Mouse (Mus musculus) intestine, embryonic 14.5 days (tissue): ENCODE results near the gene Senp2. TPM values are rescaled to one million over a fixed set of nuclear protein-coding genes. Genes with fewer than 3 reads are reported as not detected.
"Not testable (repeated sequence)": the region's sequence is repeated elsewhere in the genome, so short reads cannot be mapped to it uniquely, and the experiment has no call there.

Experiments used
- ATAC-seq: fragments of 200-750 bp; cut with Nextera tagmentation; replicated peaks from 2 replicates; pipeline ENCODE4 v1.8.0; 2017; ENCODE audit warnings: low read depth, moderate number of reproducible peaks, moderate TSS enrichment, moderate library complexity; ENCODE audit not compliant: low FRiP score, low TSS enrichment
- DNase-seq: peaks from one replicate; pipeline ENCODE4 v3.0.0-alpha.2; 2018; ENCODE audit warnings: low spot score
- H3K27ac ChIP-seq: fragments of 300-500 bp; sonication (generic); 2 replicates; pipeline ENCODE4 v1.5.1; 2014; ENCODE audit warnings: low read depth, mild to moderate bottlenecking, control low read depth
- H3K27me3 ChIP-seq: fragments of 300-500 bp; sonication (generic); replicated peaks from 2 replicates; pipeline ENCODE4 v1.6.1; 2014; ENCODE audit warnings: low read length, control low read depth; ENCODE audit not compliant: control insufficient read depth, insufficient read depth
- H3K36me3 ChIP-seq: fragments of 300-500 bp; sonication (generic); 2 replicates; pipeline ENCODE4 v1.6.1; 2014; ENCODE audit warnings: low read length, control low read depth; ENCODE audit not compliant: control insufficient read depth, insufficient read depth
- H3K4me1 ChIP-seq: fragments of 300-500 bp; sonication (generic); replicated peaks from 2 replicates; pipeline ENCODE4 v1.6.1; 2014; ENCODE audit warnings: low read length, control low read depth, mixed read lengths; ENCODE audit not compliant: control insufficient read depth, insufficient read depth
- H3K4me2 ChIP-seq: fragments of 300-500 bp; sonication (generic); 2 replicates; pipeline ENCODE4 v1.6.1; 2014; ENCODE audit warnings: low read length
- H3K4me3 ChIP-seq: fragments of 300-500 bp; sonication (generic); 2 replicates; pipeline ENCODE4 v1.5.1; 2014; ENCODE audit warnings: low read depth, low read length, control low read depth, mixed read lengths
- H3K9ac ChIP-seq: fragments of 300-500 bp; sonication (generic); 2 replicates; pipeline ENCODE4 v1.6.1; 2014; ENCODE audit warnings: mild to moderate bottlenecking, low read length
- H3K9me3 ChIP-seq: fragments of 300-500 bp; sonication (generic); 2 replicates; pipeline ENCODE4 v1.6.1; 2016; ENCODE audit warnings: low read length, control low read depth; ENCODE audit not compliant: control insufficient read depth
- WGBS: fragments of 180-500 bp; shearing (Covaris S2); extraction: QIAGEN DNeasy Blood & Tissue Kit; methylation state at CpG from one replicate; pipeline ENCODE4 v1.1.7; 2014; 5-methylcytosine and 5-hydroxymethylcytosine counted together
- polyA plus RNA-seq: library from polyadenylated mRNA; unstranded; fragments of >200 nt; fragmentation: Nextera tagmentation; extraction: Ambion mirVana; gene quantifications from 2 replicates; pipeline ENCODE4 v1.2.1, GENCODE M21; 2014

Senp2 gene
- polyA plus RNA-seq, 1 experiment from 2014 or later, result 45.9 TPM

- Histone ChIP-seq H3K4me2 (no peak overlapping the region), H3K27me3 (no peaks in the 10 kb centered on the region), H3K9me3 (no peaks in the 10 kb centered on the region), H3K4me1 (no peaks in the 10 kb centered on the region), H3K4me3 (no peak overlapping the region), H3K9ac (no peak overlapping the region), H3K27ac (no peak overlapping the region), H3K36me3 (no peaks in the 10 kb centered on the region)
- ATAC-seq (no peak), DNase-seq (no peak)
- 90% methylated on average over 12 of the region's 12 CpGs for WGBS
These were observed 25.2 kb upstream of the Senp2 start for GRCm38 (mm10) chr16:21984091-21984490.

- DNase-seq (no peak), ATAC-seq (no peak)
- Histone ChIP-seq H3K9me3 (no peaks in the 10 kb centered on the region), H3K36me3 (no peaks in the 10 kb centered on the region), H3K4me1 (no peaks in the 10 kb centered on the region), H3K4me3 (no peak overlapping the region), H3K4me2 (no peak overlapping the region), H3K27me3 (no peaks in the 10 kb centered on the region), H3K27ac (no peak overlapping the region), H3K9ac (no peak overlapping the region)
- 33% methylated on average over 3 of the region's 3 CpGs for WGBS
These were observed 23.1 kb upstream of the Senp2 start for GRCm38 (mm10) chr16:21986191-21986590.

GRCm38 (mm10) chr16:21987956-21988355 lies 21.3 kb upstream of the Senp2 start:
- Histone ChIP-seq H3K4me3 (no peak overlapping the region), H3K9me3 (no peaks in the 10 kb centered on the region), H3K4me1 (no peaks in the 10 kb centered on the region), H3K4me2 (no peak overlapping the region), H3K9ac (no peak overlapping the region), H3K36me3 (no peaks in the 10 kb centered on the region), H3K27me3 (no peaks in the 10 kb centered on the region), H3K27ac (no peak overlapping the region)
- ATAC-seq (no peak), DNase-seq (no peak)
- 65% methylated on average over 5 of the region's 5 CpGs for WGBS

- H3K27ac ChIP-seq, H3K4me2 ChIP-seq, H3K4me3 ChIP-seq, DNase-seq, H3K4me1 ChIP-seq, H3K36me3 ChIP-seq, ATAC-seq, H3K9me3 ChIP-seq, H3K27me3 ChIP-seq, H3K9ac ChIP-seq: not testable (repeated sequence)
These were observed 18.4 kb upstream of the Senp2 start for GRCm38 (mm10) chr16:21990893-21991292.

GRCm38 (mm10) chr16:21991774-21992173 lies 17.5 kb upstream of the Senp2 start:
- no peaks in the 10 kb centered on the region for H3K36me3 ChIP-seq
- H3K4me2 ChIP-seq, result no peak overlapping the region
- DNase-seq, result no peak
- H3K27me3 ChIP-seq, result no peaks in the 10 kb centered on the region
- no peak overlapping the region for H3K4me3 ChIP-seq
- no peaks in the 10 kb centered on the region for H3K9me3 ChIP-seq
- H3K4me1 ChIP-seq, result no peaks in the 10 kb centered on the region
- WGBS, result 67% methylated on average over 2 of the region's 2 CpGs
- H3K27ac ChIP-seq, result no peak overlapping the region
- no peak overlapping the region for H3K9ac ChIP-seq
- peak; percentile 85 for ATAC-seq

GRCm38 (mm10) chr16:21995304-21995703 lies 14.0 kb upstream of the Senp2 start, which contains the start of gene Liph:
Gene Liph (minus strand): TSS chr16:21995663.
- no peaks in the 10 kb centered on the region for H3K9me3 ChIP-seq
- WGBS, result 7% methylated on average over 16 of the region's 16 CpGs
- no peaks in the 10 kb centered on the region for H3K27me3 ChIP-seq
- ATAC-seq (no peak), DNase-seq (peak; percentile 62)
- H3K9ac ChIP-seq, result no peak within 1 kb of the TSS
- no peak within 1 kb of the TSS for H3K4me3 ChIP-seq
- H3K36me3 ChIP-seq, result no peaks in the 10 kb centered on the region
- H3K4me1 ChIP-seq, result no peaks in the 10 kb centered on the region
- H3K4me2 ChIP-seq, result peak within 1 kb of the TSS; percentile 46
- H3K27ac ChIP-seq, result peak within 1 kb of the TSS; percentile 54

GRCm38 (mm10) chr16:21996402-21996801 lies 12.9 kb upstream of the Senp2 start:
- H3K9ac ChIP-seq, result no peak overlapping the region
- DNase-seq (peak; percentile 61), ATAC-seq (no peak)
- no peaks in the 10 kb centered on the region for H3K36me3 ChIP-seq
- H3K9me3 ChIP-seq, result no peaks in the 10 kb centered on the region
- H3K4me2 ChIP-seq, result no peak overlapping the region
- H3K27me3 ChIP-seq, result no peaks in the 10 kb centered on the region
- H3K4me3 ChIP-seq, result no peak overlapping the region
- H3K27ac ChIP-seq, result peak overlapping the region; percentile 39
- 32% methylated on average over 4 of the region's 4 CpGs for WGBS
- no peaks in the 10 kb centered on the region for H3K4me1 ChIP-seq

- Histone ChIP-seq H3K9me3 (no peaks in the 10 kb centered on the region), H3K27me3 (no peaks in the 10 kb centered on the region), H3K4me2 (no peak overlapping the region), H3K4me1 (no peaks in the 10 kb centered on the region), H3K4me3 (no peak overlapping the region), H3K27ac (peak overlapping the region; percentile 39), H3K36me3 (no peaks in the 10 kb centered on the region), H3K9ac (no peak overlapping the region)
- peak; percentile 79 for ATAC-seq
- DNase-seq, result no peak
- 34% methylated on average over 5 of the region's 5 CpGs for WGBS
These were observed 12.2 kb upstream of the Senp2 start for GRCm38 (mm10) chr16:21996881-21997641.

GRCm38 (mm10) chr16:21998061-21998460 lies 11.2 kb upstream of the Senp2 start:
- Histone ChIP-seq H3K4me2 (no peak overlapping the region), H3K9me3 (no peaks in the 10 kb centered on the region), H3K36me3 (no peaks in the 10 kb centered on the region), H3K9ac (no peak overlapping the region), H3K4me3 (no peak overlapping the region), H3K27ac (peak overlapping the region; percentile 39; the same call in 1 of the 2 replicates), H3K4me1 (no peaks in the 10 kb centered on the region), H3K27me3 (no peaks in the 10 kb centered on the region)
- DNase-seq, result no peak
- no peak for ATAC-seq
- 59% methylated on average over 5 of the region's 5 CpGs for WGBS
